Mouse (Mus musculus): ENCODE results near the gene Misp.

The Misp gene

GRCm38 (mm10) chr10:79873715-79874289 lies 53.0 kb downstream of the Misp start:
- no peak for DNase-seq (ENCODE audit: low read depth, low spot score)

DNA sequence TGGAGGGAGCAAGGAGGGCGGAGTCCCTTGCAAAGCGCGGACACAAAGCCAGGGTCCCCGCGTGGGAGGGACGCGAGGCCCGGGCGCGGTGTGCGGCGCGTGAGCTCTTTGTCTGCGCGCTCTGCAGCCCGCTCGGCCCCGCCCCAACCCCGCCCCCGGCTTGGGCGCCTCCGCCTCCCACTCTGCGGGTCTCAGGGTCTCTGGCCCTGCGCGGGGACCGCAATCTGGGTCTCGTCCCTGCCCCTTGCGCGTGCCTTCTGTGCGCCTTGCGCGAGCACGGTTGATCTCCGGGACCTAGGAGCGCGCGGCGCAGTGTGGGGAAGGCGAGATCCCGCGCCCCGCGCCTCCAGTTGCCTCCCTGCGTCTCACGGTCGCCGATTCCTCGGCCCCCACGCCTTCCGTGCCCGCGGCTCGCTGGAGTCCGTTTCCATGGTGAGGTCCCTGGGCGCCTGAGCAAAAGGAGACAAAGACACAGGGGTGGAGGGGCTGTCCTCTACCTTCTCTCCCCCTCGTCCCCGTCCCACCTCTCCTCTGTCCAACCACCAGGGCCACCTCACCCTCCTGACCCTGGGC lies 53.6 kb downstream of the Misp start, which contains the start of the genes Prtn3 and Plppr3:
Prtn3 (plus strand) TSS at position 187 of the 573 bp plus-strand sequence.
Plppr3 (minus strand) TSS at position 345 of the 573 bp plus-strand sequence.
- DNase-seq (ENCODE audit: low read depth, low spot score): no peak

DNA sequence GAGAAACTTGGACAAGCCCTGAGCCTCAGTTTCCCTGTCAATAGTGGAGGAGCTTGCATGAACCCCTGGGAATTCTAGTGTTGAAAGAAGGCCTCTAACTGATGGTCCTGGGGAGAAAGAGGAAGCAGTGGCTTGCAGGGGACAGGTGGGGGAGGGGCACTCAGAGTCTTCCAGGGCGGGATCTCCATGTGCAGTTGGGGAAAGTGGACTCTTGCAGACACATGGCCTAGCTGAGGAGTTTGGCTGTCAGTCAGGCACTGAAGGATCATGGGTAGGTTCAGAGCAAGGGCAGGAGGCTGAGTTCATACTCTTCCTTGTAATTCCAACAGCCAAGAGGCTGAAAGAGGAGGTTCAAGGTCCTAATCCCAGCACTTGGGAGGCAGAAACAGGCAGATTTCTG lies 56.4 kb downstream of the Misp start:
- no peak for DNase-seq (ENCODE audit: low read depth, low spot score)

DNA sequence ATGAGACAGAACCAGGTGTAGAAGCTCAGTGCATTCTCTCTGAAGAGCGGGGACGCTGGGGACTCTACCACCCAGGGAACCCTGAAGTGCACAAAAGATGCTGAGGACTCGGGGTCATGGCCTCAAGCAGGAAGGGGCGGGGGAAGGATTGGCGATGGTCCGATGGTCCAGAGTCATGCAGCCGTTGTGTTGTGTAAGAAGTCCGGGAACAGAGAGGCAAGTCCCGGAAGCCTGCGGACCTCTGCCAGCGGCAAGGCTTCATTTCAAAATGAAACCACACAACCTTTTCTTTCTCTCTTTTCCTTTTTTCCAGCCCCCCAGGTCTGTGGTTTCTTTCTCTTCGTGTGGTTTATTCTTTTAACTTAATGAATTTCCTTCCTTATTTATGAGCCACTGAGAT lies 57.0 kb downstream of the Misp start:
- no peak for DNase-seq (ENCODE audit: low read depth, low spot score)

GRCm38 (mm10) chr10:79879527-79879926 lies 58.7 kb downstream of the Misp start:
- no peak for DNase-seq (ENCODE audit: low read depth, low spot score)
